9 mouse cellular contexts compared by ENCODE assay signal in the genomic region with DNA sequence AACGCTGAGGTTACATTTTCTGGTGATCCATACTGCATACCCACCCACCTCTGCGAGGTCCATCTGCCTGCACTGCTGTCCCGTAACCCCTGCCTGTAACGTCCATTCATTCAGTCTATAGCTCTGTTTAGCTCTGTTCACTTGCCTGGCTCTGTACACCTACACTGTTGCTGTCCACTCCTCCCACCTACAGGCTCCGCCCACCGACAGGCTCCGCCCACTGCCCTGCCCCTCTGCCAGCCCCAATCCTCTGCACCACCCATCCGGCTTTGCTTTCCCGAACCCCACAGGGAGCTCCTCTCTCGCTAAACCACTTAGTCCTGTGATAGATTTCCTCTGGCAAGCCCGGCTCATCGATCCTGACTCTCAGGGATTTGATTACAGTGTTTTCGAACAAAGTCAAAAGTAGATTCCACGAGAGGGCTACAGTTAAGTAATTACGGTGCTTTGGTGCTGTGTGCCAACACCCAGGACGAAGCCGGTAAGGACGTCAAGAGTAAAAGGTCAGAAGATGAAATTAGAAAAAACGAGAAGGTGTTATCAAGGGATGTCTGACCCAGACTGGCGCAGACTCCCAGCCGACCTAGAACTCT.
A peak's percentile ranks its signal among the peaks of the same experiment; 100 is the strongest.
DNase-seq lines count a peak whose midpoint lies in the region; ATAC-seq lines count a peak whose summit lies in the region.
"Had no signal": no experiment of that assay in that cellular context is flagged by ENCODE, and none has a peak within 500 bp of the region (broad histone marks: within the 10 kb centered on the region; RNA-seq: fewer than 3 reads in every experiment).

No protein-coding gene starts in this region.

- H3K27me3 ChIP-seq in forebrain, embryonic 10.5 days (ENCODE audit: poor library complexity, severe bottlenecking) = no peaks in the 10 kb centered on the region
- 0 out of 2 replicates have a peak, but pooled peaks cover 5% of the 10 kb centered on the region for H3K27me3 ChIP-seq in forebrain, embryonic 12.5 days
- H3K27me3 ChIP-seq: midbrain, embryonic 12.5 days had no signal

- peak; percentile 27 for DNase-seq in forebrain, embryonic 10.5 days (ENCODE audit: extremely low spot score, low spot score)
- DNase-seq in ovary, postnatal 36 days (ENCODE audit: low spot score) = peak; percentile 55
- DNase-seq in ovary, postnatal 14 days (ENCODE audit: low spot score) = no peak
- DNase-seq in kidney, postnatal 14 days = peak; percentile 24
- peak; percentile 70 for DNase-seq in testis, postnatal 10 days (ENCODE audit: low spot score)
- DNase-seq in right cerebral cortex, adult 2 months (ENCODE audit: low spot score in 2 of 2) = no peak
- DNase-seq in urinary bladder, adult 2 months (ENCODE audit: low spot score) = no peak

- ATAC-seq in forebrain, embryonic 12.5 days (ENCODE audit: low FRiP score) = no peak

- peaks cover 23% of the 10 kb centered on the region for H3K4me1 ChIP-seq in forebrain, embryonic 10.5 days
- H3K4me1 ChIP-seq in forebrain, embryonic 12.5 days = peaks cover 8% of the 10 kb centered on the region; the same call in 1 of the 2 replicates
- H3K4me1 ChIP-seq: midbrain, embryonic 12.5 days had no signal

- H3K4me3 ChIP-seq in forebrain, embryonic 10.5 days = no peak overlapping the region
- no peak overlapping the region for H3K4me3 ChIP-seq in forebrain, embryonic 12.5 days (replicated peaks)
- H3K4me3 ChIP-seq: midbrain, embryonic 12.5 days had no signal

- H3K9me3 ChIP-seq in forebrain, embryonic 10.5 days = no peaks in the 10 kb centered on the region
- H3K9me3 ChIP-seq in forebrain, embryonic 12.5 days = no peaks in the 10 kb centered on the region
- H3K9me3 ChIP-seq: midbrain, embryonic 12.5 days had no signal

- H3K9ac ChIP-seq in forebrain, embryonic 12.5 days = no peak overlapping the region
- H3K9ac ChIP-seq: midbrain, embryonic 12.5 days had no signal

- WGBS in forebrain, embryonic 10.5 days = 40% methylated on average over 21 of the region's 21 CpGs
- WGBS in forebrain, embryonic 12.5 days = 41% methylated on average over 21 of the region's 21 CpGs

- H3K36me3 ChIP-seq in forebrain, embryonic 10.5 days (replicated peaks) = no peaks in the 10 kb centered on the region
- no peaks in the 10 kb centered on the region for H3K36me3 ChIP-seq in forebrain, embryonic 12.5 days (replicated peaks)
- H3K36me3 ChIP-seq: midbrain, embryonic 12.5 days had no signal

- no peak overlapping the region for H3K27ac ChIP-seq in forebrain, embryonic 10.5 days
- H3K27ac ChIP-seq in forebrain, embryonic 12.5 days = no peak overlapping the region
- H3K27ac ChIP-seq: midbrain, embryonic 12.5 days had no signal

- H3K4me2 ChIP-seq in forebrain, embryonic 12.5 days = no peak overlapping the region
- H3K4me2 ChIP-seq: midbrain, embryonic 12.5 days had no signal

Comparison
In these comparisons a context has a peak if more than half of its experiments do, and no peak if none do; other contexts are left out.
1. DNase-seq: peak in forebrain, embryonic 10.5 days (single experiment), ovary, postnatal 36 days (single experiment), kidney, postnatal 14 days (single experiment) and testis, postnatal 10 days (single experiment); none in ovary, postnatal 14 days (single experiment), right cerebral cortex, adult 2 months (0 of 2) and urinary bladder, adult 2 months (single experiment).